Mouse (Mus musculus) limb, embryonic 12.5 days (tissue): ENCODE results near the gene Erg. TPM values are rescaled to one million over a fixed set of nuclear protein-coding genes. Genes with fewer than 3 reads are reported as not detected.

Source experiments
- ATAC-seq: fragments of 200-750 bp; cut with Nextera tagmentation; 2 replicates; pipeline ENCODE4 v1.8.0; 2017; ENCODE audit warnings: low read depth, moderate TSS enrichment; ENCODE audit not compliant: insufficient number of reproducible peaks, insufficient read depth, low FRiP score, low TSS enrichment
- H3K27ac ChIP-seq: fragments of 300-500 bp; sonication (generic); 2 replicates; pipeline ENCODE4 v1.5.1; 2016; ENCODE audit warnings: mild to moderate bottlenecking, moderate library complexity
- H3K27me3 ChIP-seq: fragments of 300-500 bp; sonication (generic); 2 replicates; pipeline ENCODE4 v1.6.1; 2016; ENCODE audit warnings: mild to moderate bottlenecking, moderate library complexity
- H3K36me3 ChIP-seq: fragments of 300-500 bp; sonication (generic); 2 replicates; pipeline ENCODE4 v1.6.1; 2016; ENCODE audit warnings: mild to moderate bottlenecking, moderate library complexity
- H3K4me1 ChIP-seq: fragments of 300-500 bp; sonication (generic); replicated peaks from 2 replicates; pipeline ENCODE4 v1.6.1; 2016
- H3K4me2 ChIP-seq: fragments of 300-500 bp; sonication (generic); 2 replicates; pipeline ENCODE4 v1.6.1; 2016; ENCODE audit warnings: mild to moderate bottlenecking, moderate library complexity
- H3K4me3 ChIP-seq: fragments of 300-500 bp; sonication (generic); replicated peaks from 2 replicates; pipeline ENCODE4 v1.5.1; 2016; ENCODE audit warnings: mild to moderate bottlenecking
- H3K9ac ChIP-seq: fragments of 300-500 bp; sonication (generic); replicated peaks from 2 replicates; pipeline ENCODE4 v1.6.1; 2016; ENCODE audit warnings: mild to moderate bottlenecking, moderate library complexity
- H3K9me3 ChIP-seq: fragments of 300-500 bp; sonication (generic); 2 replicates; pipeline ENCODE4 v1.6.1; 2016; ENCODE audit warnings: mild to moderate bottlenecking, moderate library complexity
- WGBS: fragments of 180-500 bp; shearing (Covaris S2); methylation state at CpG from one replicate; pipeline ENCODE4 v1.1.7; 2016; 5-methylcytosine and 5-hydroxymethylcytosine counted together
- polyA plus RNA-seq: library from polyadenylated mRNA; unstranded; fragments of >200 nt; fragmentation: Nextera tagmentation; extraction: Ambion mirVana; gene quantifications from 2 replicates; pipeline ENCODE4 v1.2.1, GENCODE M21; 2016

Gene Erg
- polyA plus RNA-seq, 1 experiment from 2014 or later: 17.3 TPM

DNA sequence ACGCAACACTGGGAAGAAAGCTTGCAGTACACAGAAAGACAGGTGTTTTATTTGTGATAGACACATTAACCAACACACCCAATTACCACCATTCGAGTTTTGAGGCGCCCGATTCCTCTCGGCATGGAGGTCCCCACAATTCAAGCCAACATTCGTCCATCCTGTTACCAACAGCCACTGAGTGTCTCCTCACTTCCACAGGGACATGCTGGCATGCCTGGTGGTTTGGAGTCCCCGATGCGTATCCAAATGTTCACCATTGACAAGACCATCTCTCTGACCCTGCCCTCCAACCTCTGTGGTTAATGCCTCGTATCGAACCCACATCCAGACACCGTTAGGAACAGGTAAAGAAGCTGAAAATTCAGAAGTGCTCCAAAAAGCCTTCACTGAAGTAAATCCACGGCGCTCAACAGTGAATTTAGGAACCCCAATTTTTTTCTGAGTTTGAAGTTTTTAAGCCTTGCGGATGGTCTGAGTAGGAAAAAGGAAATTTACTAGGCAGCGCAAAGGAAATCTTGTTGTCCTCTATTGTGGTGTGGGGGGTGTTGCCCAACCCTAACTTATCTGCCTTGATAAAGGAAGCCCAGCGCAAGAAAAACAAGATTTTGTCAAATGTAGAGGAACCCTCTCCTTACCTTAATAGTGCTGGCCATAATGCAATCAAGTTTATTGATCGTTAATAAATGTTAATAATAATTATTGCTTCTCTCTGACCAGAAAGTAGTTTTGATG is 127.6 kb downstream of the Erg start:
- Histone ChIP-seq H3K36me3 (no peaks in the 10 kb centered on the region), H3K4me3 (0 out of 2 replicates have a peak overlapping the region, but pooled peaks have one; percentile 6), H3K9me3 (no peaks in the 10 kb centered on the region), H3K9ac (0 out of 2 replicates have a peak overlapping the region, but pooled peaks have one; percentile 1), H3K4me1 (peaks cover 36% of the 10 kb centered on the region), H3K4me2 (no peak overlapping the region), H3K27me3 (no peaks in the 10 kb centered on the region), H3K27ac (no peak overlapping the region)
- WGBS: 87% methylated on average over 17 of the region's 17 CpGs
- no peak for ATAC-seq

DNA sequence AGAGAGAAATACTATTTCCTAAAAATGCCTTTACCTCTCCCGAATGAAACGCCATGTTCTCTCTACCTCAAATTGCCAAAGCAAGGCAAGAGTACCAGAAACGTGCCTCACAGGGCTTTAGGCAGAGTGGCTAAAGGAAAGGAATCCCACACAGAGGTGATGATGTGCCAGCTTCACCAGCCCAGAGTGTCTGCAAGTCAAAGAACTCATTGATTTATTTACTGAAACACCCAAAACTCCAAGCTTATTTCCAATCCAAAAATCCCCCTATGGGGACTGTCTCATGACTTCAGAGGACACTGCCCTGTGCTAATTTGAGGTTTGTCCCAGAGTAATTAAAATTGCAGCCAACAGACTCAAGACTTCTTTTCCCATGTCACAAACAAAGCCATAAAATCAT is 129.4 kb downstream of the Erg start:
- Histone ChIP-seq H3K9ac (no peak overlapping the region; the same call in 1 of the 2 replicates), H3K4me3 (no peak overlapping the region), H3K4me2 (no peak overlapping the region), H3K36me3 (no peaks in the 10 kb centered on the region), H3K27me3 (no peaks in the 10 kb centered on the region), H3K27ac (no peak overlapping the region), H3K4me1 (peaks cover 26% of the 10 kb centered on the region), H3K9me3 (no peaks in the 10 kb centered on the region)
- no peak for ATAC-seq
- 80% methylated on average over 3 of the region's 3 CpGs for WGBS

DNA sequence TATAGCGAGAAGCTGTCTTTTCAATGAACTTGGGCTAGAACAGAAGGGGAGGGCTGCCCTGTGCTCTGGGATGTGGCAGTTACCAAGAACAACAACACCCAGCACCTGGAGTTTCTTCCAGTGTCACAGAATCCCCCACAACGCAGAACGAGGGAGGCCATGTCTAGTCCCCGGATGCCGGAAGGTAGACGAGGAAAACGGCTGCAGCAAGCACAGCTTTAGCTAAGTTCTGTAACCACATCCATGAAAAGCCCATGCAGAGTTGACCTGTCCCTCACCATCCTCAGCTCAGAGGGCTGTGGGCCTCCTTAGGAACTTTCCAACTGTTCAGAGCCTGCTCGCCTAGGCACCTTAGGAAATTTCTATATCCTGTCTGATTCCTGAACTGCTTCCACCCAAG is 130.5 kb downstream of the Erg start:
- WGBS: 90% methylated on average over 8 of the region's 8 CpGs
- Histone ChIP-seq H3K4me2 (no peak overlapping the region), H3K4me3 (no peak overlapping the region), H3K27ac (no peak overlapping the region), H3K27me3 (no peaks in the 10 kb centered on the region), H3K4me1 (peaks cover 21% of the 10 kb centered on the region), H3K36me3 (no peaks in the 10 kb centered on the region), H3K9ac (no peak overlapping the region), H3K9me3 (no peaks in the 10 kb centered on the region)
- ATAC-seq: no peak

DNA sequence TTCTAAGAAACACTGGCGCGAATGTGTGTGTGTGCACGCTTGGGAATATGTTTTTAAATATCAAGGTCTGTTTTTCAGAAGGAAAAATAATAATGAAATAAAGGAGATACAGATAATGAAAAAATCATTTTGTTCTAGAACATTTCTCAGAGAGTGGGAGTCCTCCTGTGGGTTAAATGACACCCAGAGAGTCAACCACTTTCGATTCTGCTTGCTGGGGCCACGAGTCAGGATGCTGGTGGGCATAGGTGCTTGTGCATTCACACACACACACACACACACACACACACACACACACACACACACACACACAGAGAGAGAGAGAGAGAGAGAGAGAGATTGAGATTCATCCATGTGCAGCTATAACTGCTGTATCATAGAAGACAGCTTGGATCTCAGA is 130.9 kb downstream of the Erg start:
- Histone ChIP-seq H3K9ac (no peak overlapping the region), H3K4me2 (no peak overlapping the region), H3K4me1 (peaks cover 17% of the 10 kb centered on the region), H3K4me3 (no peak overlapping the region), H3K27ac (no peak overlapping the region), H3K36me3 (no peaks in the 10 kb centered on the region), H3K27me3 (no peaks in the 10 kb centered on the region), H3K9me3 (no peaks in the 10 kb centered on the region)
- 86% methylated on average over 5 of the region's 5 CpGs for WGBS
- ATAC-seq: no peak

DNA sequence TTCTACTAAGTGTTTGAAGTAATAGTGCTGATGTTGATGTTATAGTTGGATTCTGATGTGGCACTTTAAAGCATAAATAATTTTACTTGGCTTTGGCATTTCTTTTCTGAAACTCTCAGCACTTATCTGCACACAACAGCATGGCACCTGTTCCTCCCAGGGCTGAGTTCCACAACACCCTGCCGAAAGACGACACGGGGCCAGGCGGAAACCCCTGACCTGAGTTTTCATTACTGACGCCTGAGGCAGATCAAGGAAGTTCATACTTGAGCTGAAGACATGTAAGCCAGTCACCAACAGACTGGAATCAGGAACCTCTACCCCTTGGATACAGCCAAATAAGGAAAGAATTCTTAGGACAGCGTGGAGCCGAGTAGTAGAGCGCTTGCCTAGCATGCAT is 134.0 kb downstream of the Erg start:
- Histone ChIP-seq H3K27me3 (no peaks in the 10 kb centered on the region), H3K36me3 (no peaks in the 10 kb centered on the region), H3K4me1 (peaks cover 13% of the 10 kb centered on the region; the same call in 1 of the 2 replicates), H3K9me3 (no peaks in the 10 kb centered on the region), H3K4me3 (no peak overlapping the region), H3K4me2 (no peak overlapping the region), H3K27ac (no peak overlapping the region), H3K9ac (no peak overlapping the region)
- ATAC-seq: no peak
- WGBS: 87% methylated on average over 8 of the region's 8 CpGs

DNA sequence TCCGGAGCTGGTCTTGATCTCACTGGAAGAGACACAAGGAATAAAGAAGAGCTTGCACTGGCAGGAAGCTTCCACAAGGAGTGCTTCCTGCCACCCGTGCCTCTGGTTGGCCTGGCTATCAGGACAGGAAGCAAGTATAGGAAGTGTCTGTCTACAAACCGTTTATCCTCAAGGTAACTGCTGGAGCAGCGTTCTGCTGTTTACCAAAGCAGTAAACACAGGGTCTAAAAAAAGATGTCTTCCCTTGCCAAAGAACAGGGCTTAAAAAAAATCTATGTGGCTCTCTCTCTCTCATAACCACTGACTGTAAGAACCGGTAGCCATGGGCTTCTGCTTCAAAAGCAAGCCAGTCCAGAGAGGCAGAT is 137.1 kb downstream of the Erg start:
- no peak for ATAC-seq

DNA sequence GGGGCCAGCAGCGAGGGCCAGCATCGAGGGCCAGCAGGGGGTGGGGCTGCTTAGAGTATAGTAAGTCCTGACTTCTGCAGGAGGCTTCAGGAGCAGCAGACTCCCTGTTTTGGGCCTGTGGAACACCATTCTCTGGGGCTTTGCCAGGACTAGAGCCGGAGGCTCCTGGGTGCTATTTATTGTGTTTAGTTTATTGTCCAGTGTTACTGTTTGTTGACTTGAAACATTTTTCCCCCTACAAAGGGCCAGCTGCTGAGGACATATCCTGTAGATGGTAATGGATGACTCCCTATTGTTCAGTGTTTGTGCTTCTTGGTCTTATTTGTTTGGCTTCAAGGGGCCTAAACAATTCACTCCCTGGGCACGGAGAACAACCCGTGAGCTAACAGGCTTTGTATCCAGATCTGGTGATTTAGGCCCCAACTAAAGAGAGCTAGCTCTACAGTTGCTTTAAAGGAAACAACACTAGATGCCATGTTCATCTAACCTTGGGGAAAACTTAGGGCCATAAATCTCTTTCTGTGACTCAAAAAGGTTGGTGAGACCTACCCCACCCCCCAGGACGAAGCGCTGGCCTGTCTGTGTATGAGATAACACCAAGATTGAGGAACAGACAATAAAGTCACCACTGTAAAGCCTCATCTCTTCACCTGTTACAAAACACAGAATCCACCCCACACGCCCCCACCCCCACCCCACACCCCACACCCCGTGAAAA is 137.6 kb downstream of the Erg start:
- no peak overlapping the region for H3K4me3 ChIP-seq
- no peak for ATAC-seq
- no peaks in the 10 kb centered on the region for H3K9me3 ChIP-seq
- no peaks in the 10 kb centered on the region for H3K36me3 ChIP-seq
- 77% methylated on average over 9 of the region's 9 CpGs for WGBS
- H3K27me3 ChIP-seq: no peaks in the 10 kb centered on the region
- peak overlapping the region; percentile 4 for H3K27ac ChIP-seq
- peaks cover 19% of the 10 kb centered on the region; the same call in 1 of the 2 replicates for H3K4me1 ChIP-seq
- H3K9ac ChIP-seq: no peak overlapping the region
- no peak overlapping the region for H3K4me2 ChIP-seq

More for the DNA sequence above, 137.1 kb downstream of the Erg start:
- H3K36me3 ChIP-seq: no peaks in the 10 kb centered on the region
- no peaks in the 10 kb centered on the region for H3K27me3 ChIP-seq
- H3K4me1 ChIP-seq: peaks cover 18% of the 10 kb centered on the region; the same call in 1 of the 2 replicates
- peak overlapping the region; percentile 4; the same call in 1 of the 2 replicates for H3K27ac ChIP-seq
- WGBS: 58% methylated on average over 5 of the region's 5 CpGs
- H3K4me2 ChIP-seq: no peak overlapping the region
- no peak overlapping the region for H3K9ac ChIP-seq
- H3K4me3 ChIP-seq: no peak overlapping the region
- no peaks in the 10 kb centered on the region for H3K9me3 ChIP-seq

DNA sequence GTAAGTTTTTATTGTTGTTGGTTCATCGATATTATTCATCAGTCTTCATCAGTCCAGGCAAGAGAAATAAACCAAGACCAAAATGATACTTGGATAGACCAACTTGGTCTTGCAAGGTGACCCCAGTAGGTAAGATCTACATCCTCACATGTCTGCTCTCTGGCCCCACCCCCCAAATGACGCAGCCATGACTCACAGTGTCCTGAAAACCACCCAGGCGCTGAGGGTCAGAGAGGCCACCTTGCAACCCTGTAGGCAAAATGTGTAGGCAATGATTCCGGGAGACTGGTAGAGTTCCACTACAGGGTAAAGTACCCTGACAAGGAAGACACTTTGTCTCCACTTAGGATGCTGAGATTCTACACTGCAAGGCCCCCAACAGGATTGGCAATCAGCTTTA is 138.5 kb downstream of the Erg start:
- Histone ChIP-seq H3K4me2 (no peak overlapping the region), H3K4me1 (peaks cover 17% of the 10 kb centered on the region), H3K9me3 (no peaks in the 10 kb centered on the region), H3K36me3 (no peaks in the 10 kb centered on the region), H3K27ac (no peak overlapping the region), H3K9ac (no peak overlapping the region), H3K4me3 (no peak overlapping the region), H3K27me3 (no peaks in the 10 kb centered on the region)
- ATAC-seq: no peak
- 82% methylated on average over 4 of the region's 4 CpGs for WGBS

DNA sequence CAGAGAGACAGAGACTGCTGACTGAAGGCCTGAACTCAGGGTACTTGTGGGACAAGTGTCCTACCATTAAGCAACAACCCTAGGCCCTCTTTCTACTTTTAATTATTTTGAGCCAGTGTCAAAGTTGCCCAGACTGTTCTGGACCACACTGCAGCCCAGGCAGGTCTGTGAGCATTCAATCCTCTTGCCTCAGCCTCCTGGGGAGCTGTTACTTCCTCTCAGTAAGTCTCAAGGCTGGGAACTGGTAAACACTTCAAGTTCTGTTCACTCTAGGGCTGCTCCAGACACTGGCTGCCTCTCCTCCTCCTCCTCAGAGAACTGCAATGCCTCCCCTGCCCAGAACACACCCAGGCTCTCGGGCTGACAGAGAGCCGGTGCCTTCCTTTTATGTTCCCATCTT is 140.0 kb downstream of the Erg start:
- no peaks in the 10 kb centered on the region for H3K9me3 ChIP-seq
- no peak overlapping the region for H3K27ac ChIP-seq
- no peak overlapping the region for H3K4me3 ChIP-seq
- no peak overlapping the region for H3K4me2 ChIP-seq
- no peak overlapping the region for H3K9ac ChIP-seq
- 46% methylated on average over 2 of the region's 2 CpGs for WGBS
- ATAC-seq: no peak
- no peaks in the 10 kb centered on the region for H3K27me3 ChIP-seq
- peaks cover 29% of the 10 kb centered on the region for H3K4me1 ChIP-seq
- no peaks in the 10 kb centered on the region for H3K36me3 ChIP-seq

DNA sequence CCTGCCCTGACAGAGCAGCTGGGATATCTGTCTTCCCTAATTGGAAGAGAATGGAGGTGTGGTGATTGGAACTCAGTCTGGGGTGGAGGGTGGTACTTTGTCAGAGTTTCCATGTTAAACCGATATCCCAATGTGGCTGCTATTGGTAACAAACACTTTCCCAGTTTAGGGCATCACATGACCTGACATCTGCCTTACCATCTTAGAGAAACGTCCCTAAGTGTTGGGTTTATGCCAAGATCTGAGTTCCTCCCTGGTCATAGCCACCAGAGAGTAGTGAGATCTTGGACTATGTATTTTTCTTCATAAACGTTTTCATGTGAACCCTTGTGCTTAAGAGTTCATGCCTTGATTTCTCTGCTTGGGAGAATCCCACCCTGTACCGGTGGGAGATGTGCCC is 144.4 kb downstream of the Erg start:
- H3K27me3 ChIP-seq: no peaks in the 10 kb centered on the region
- H3K4me2 ChIP-seq: no peak overlapping the region
- no peak overlapping the region for H3K9ac ChIP-seq
- ATAC-seq: no peak
- no peak overlapping the region for H3K27ac ChIP-seq
- H3K4me3 ChIP-seq: no peak overlapping the region
- WGBS: 72% methylated on average over 4 of the region's 4 CpGs
- H3K36me3 ChIP-seq: no peaks in the 10 kb centered on the region
- peaks cover 51% of the 10 kb centered on the region for H3K4me1 ChIP-seq
- no peaks in the 10 kb centered on the region for H3K9me3 ChIP-seq

DNA sequence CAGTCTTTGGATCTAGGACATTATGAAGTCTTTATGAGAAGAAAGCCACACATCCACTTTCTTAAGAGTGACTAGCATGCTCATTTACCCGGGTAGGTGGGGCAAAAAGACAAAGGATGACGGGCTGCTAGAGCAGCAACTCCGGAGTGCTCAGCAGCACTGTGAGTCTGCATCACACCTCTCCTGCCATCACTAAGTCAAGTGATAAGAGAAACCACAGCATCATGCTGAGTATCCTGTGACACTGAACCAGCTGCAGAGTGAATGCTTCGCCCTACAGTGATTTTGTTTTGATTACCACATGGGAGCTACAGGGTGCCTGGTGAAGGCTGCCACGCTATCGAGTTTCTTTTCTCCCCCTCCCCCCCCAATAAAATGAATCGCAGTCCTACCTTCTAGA is 145.2 kb downstream of the Erg start:
- H3K27me3 ChIP-seq: no peaks in the 10 kb centered on the region
- no peak overlapping the region for H3K9ac ChIP-seq
- H3K4me3 ChIP-seq: no peak overlapping the region
- H3K4me1 ChIP-seq: peaks cover 46% of the 10 kb centered on the region
- no peaks in the 10 kb centered on the region for H3K36me3 ChIP-seq
- ATAC-seq: no peak
- no peak overlapping the region for H3K4me2 ChIP-seq
- H3K27ac ChIP-seq: no peak overlapping the region
- no peaks in the 10 kb centered on the region for H3K9me3 ChIP-seq
- 50% methylated on average over 7 of the region's 7 CpGs for WGBS
